In genomic region chr19:47532449-47532848, GRCm38 (mm10) we compare ENCODE assay signal across 18 mouse cellular contexts. TPM values are rescaled to one million over a fixed set of nuclear protein-coding genes. Genes with fewer than 3 reads are reported as not detected.
A peak's percentile ranks its signal among the peaks of the same experiment; 100 is the strongest.
DNase-seq lines count a peak whose midpoint lies in the region; ATAC-seq and TF ChIP-seq lines count a peak whose summit lies in the region.
"Had no signal": no experiment of that assay in that cellular context is flagged by ENCODE, and none has a peak within 500 bp of the region (broad histone marks: within the 10 kb centered on the region; RNA-seq: fewer than 3 reads in every experiment).

No protein-coding gene starts in this region.

- no peak for DNase-seq in testis, postnatal 10 days (ENCODE audit: low spot score)
- DNase-seq in MEL (ENCODE audit: low read depth, low spot score): peak; percentile 61
- no peak for DNase-seq in stomach, postnatal 0 days (ENCODE audit: low spot score)
- no peak for DNase-seq in neural tube, embryonic 10.5 days (ENCODE audit: extremely low spot score, low spot score)
- DNase-seq in frontal cortex, postnatal 10 days (ENCODE audit: low spot score in 2 of 2): no peak
- DNase-seq: adrenal gland, postnatal 36 days; cerebellum, adult 9-11 months; gastrocnemius, postnatal 36 days; heart, postnatal 10 days; kidney, adult 11 months; right cerebral cortex, postnatal 25 days had no signal

- no peak overlapping the region for H3K4me2 ChIP-seq in intestine, postnatal 0 days (replicated peaks; ENCODE audit: low read depth)
- H3K4me2 ChIP-seq in intestine, embryonic 15.5 days (replicated peaks): no peak overlapping the region
- H3K4me2 ChIP-seq in stomach, postnatal 0 days (replicated peaks; ENCODE audit: low read depth): no peak overlapping the region
- H3K4me2 ChIP-seq: embryonic facial prominence, embryonic 12.5 days; forebrain, embryonic 12.5 days; midbrain, embryonic 12.5 days; neural tube, embryonic 15.5 days had no signal

- no peak for ATAC-seq in intestine, postnatal 0 days
- no peak for ATAC-seq in intestine, embryonic 15.5 days
- ATAC-seq in stomach, postnatal 0 days (ENCODE audit: low FRiP score, low TSS enrichment): no peak

- no peaks in the 10 kb centered on the region for H3K9me3 ChIP-seq in intestine, postnatal 0 days (ENCODE audit: control insufficient read depth)
- no peaks in the 10 kb centered on the region for H3K9me3 ChIP-seq in intestine, embryonic 15.5 days
- no peaks in the 10 kb centered on the region for H3K9me3 ChIP-seq in MEL (replicated peaks; ENCODE audit: insufficient read depth, low read length)
- H3K9me3 ChIP-seq in stomach, postnatal 0 days (ENCODE audit: control insufficient read depth, low read length): no peaks in the 10 kb centered on the region
- H3K9me3 ChIP-seq: forebrain, embryonic 12.5 days; neural tube, embryonic 15.5 days had no signal

- peak; percentile 51 for TF ChIP-seq CTCF in intestine, postnatal 0 days (IDR thresholded peaks at IDR 0.05; ENCODE audit: low read depth)
- TF ChIP-seq CTCF in testis, adult 2 months (IDR thresholded peaks at IDR 0.05; ENCODE audit: control insufficient read depth, insufficient read depth, insufficient replicate concordance, low read depth, low read length): peak; percentile 73; the same call in 1 of the 2 replicates
- TF ChIP-seq CTCF in MEL (IDR thresholded peaks at IDR 0.05 in 2 of 3, conservative IDR thresholded peaks at IDR 0.05 in 1 of 3; ENCODE audit: control insufficient read depth in 1 of 3, insufficient read depth in 1 of 3, low read depth in 2 of 3, low read length in 3 of 3, poor library complexity in 1 of 3, severe bottlenecking in 1 of 3): peak; percentile 61 to 81 (median 71)
- TF ChIP-seq CTCF in stomach, postnatal 0 days (IDR thresholded peaks at IDR 0.05; ENCODE audit: low read depth): peak; percentile 58

- WGBS in intestine, postnatal 0 days: 91% methylated on average over 3 of the region's 3 CpGs
- WGBS in intestine, embryonic 15.5 days: 83% methylated on average over 3 of the region's 3 CpGs
- WGBS in stomach, postnatal 0 days: 78% methylated on average over 3 of the region's 3 CpGs

- no peak for TF ChIP-seq EP300 in MEL (IDR thresholded peaks at IDR 0.05; ENCODE audit: low read depth in 1 of 2, low read length in 2 of 2)
- no peak for TF ChIP-seq EP300 in stomach, postnatal 0 days (optimal IDR thresholded peaks at IDR 0.05)

- H3K27me3 ChIP-seq in intestine, postnatal 0 days (replicated peaks; ENCODE audit: control insufficient read depth, insufficient read depth, low read length): no peaks in the 10 kb centered on the region
- H3K27me3 ChIP-seq in intestine, embryonic 15.5 days (replicated peaks): no peaks in the 10 kb centered on the region
- no peaks in the 10 kb centered on the region for H3K27me3 ChIP-seq in testis, adult 2 months (ENCODE audit: control insufficient read depth, insufficient read depth, low read length)
- H3K27me3 ChIP-seq in MEL (ENCODE audit: control insufficient read depth in 1 of 2, insufficient read depth in 2 of 2, low read length in 2 of 2): no peaks in the 10 kb centered on the region
- H3K27me3 ChIP-seq in stomach, postnatal 0 days (ENCODE audit: control insufficient read depth, insufficient read depth, low read length): no peaks in the 10 kb centered on the region
- H3K27me3 ChIP-seq: embryonic facial prominence, embryonic 12.5 days; forebrain, embryonic 12.5 days; midbrain, embryonic 12.5 days; neural tube, embryonic 15.5 days had no signal

- TF ChIP-seq RAD21 in MEL (IDR thresholded peaks at IDR 0.05; ENCODE audit: low read depth, low read length): peak; percentile 27

- H3K27ac ChIP-seq in intestine, postnatal 0 days (ENCODE audit: low read depth, low read length): no peak overlapping the region
- no peak overlapping the region for H3K27ac ChIP-seq in intestine, embryonic 15.5 days
- H3K27ac ChIP-seq in testis, adult 2 months (ENCODE audit: control insufficient read depth, insufficient read depth, low read depth, low read length): no peak overlapping the region
- no peak overlapping the region for H3K27ac ChIP-seq in MEL (ENCODE audit: control insufficient read depth, low read depth, low read length)
- H3K27ac ChIP-seq in stomach, postnatal 0 days (replicated peaks): no peak overlapping the region
- H3K27ac ChIP-seq: embryonic facial prominence, embryonic 12.5 days; forebrain, embryonic 12.5 days; midbrain, embryonic 12.5 days; neural tube, embryonic 15.5 days had no signal

- no peak for TF ChIP-seq POLR2A in testis, adult 2 months (IDR thresholded peaks at IDR 0.05; ENCODE audit: control insufficient read depth, low read depth, low read length)
- no peak for TF ChIP-seq POLR2A in MEL (IDR thresholded peaks at IDR 0.05; ENCODE audit: control insufficient read depth in 1 of 2, insufficient read depth in 1 of 2, low read depth in 1 of 2, low read length in 2 of 2, poor library complexity in 1 of 2)

- H3K9ac ChIP-seq in intestine, postnatal 0 days (ENCODE audit: low read depth, low read length): no peak overlapping the region
- H3K9ac ChIP-seq in intestine, embryonic 15.5 days: no peak overlapping the region
- no peak overlapping the region for H3K9ac ChIP-seq in MEL (ENCODE audit: control insufficient read depth, low read depth, low read length, poor library complexity, severe bottlenecking)
- H3K9ac ChIP-seq in stomach, postnatal 0 days (ENCODE audit: low read length): no peak overlapping the region
- H3K9ac ChIP-seq: embryonic facial prominence, embryonic 12.5 days; forebrain, embryonic 12.5 days; midbrain, embryonic 12.5 days; neural tube, embryonic 15.5 days had no signal

- H3K79me2 ChIP-seq in MEL (ENCODE audit: control insufficient read depth, insufficient read depth, low read length, poor library complexity): no peaks in the 10 kb centered on the region

- peaks cover 6% of the 10 kb centered on the region; the same call in 1 of the 2 replicates for H3K36me3 ChIP-seq in intestine, postnatal 0 days (ENCODE audit: control insufficient read depth, insufficient read depth)
- H3K36me3 ChIP-seq in intestine, embryonic 15.5 days: no peaks in the 10 kb centered on the region
- no peaks in the 10 kb centered on the region for H3K36me3 ChIP-seq in testis, adult 2 months (ENCODE audit: control insufficient read depth, insufficient read depth, low read length)
- H3K36me3 ChIP-seq in MEL (ENCODE audit: control insufficient read depth in 1 of 2, insufficient read depth in 2 of 2, low read length in 2 of 2): peaks cover 0 to 8% of the 10 kb centered on the region in 2 experiments; a peak in 2 of 4 replicates
- no peaks in the 10 kb centered on the region for H3K36me3 ChIP-seq in stomach, postnatal 0 days (ENCODE audit: control insufficient read depth, insufficient read depth, low read length)
- H3K36me3 ChIP-seq: neural tube, embryonic 15.5 days had no signal

- peaks cover 6% of the 10 kb centered on the region for H3K4me1 ChIP-seq in intestine, postnatal 0 days (replicated peaks; ENCODE audit: control insufficient read depth, insufficient read depth, low read length)
- H3K4me1 ChIP-seq in intestine, embryonic 15.5 days (replicated peaks): peaks cover 11% of the 10 kb centered on the region
- peaks cover 5% of the 10 kb centered on the region for H3K4me1 ChIP-seq in testis, adult 2 months (ENCODE audit: control insufficient read depth, insufficient read depth, low read length)
- H3K4me1 ChIP-seq in MEL (ENCODE audit: control insufficient read depth in 1 of 2, insufficient read depth in 2 of 2, low read length in 2 of 2): peaks cover 4 to 23% of the 10 kb centered on the region in 2 experiments
- peaks cover 6% of the 10 kb centered on the region; the same call in 1 of the 2 replicates for H3K4me1 ChIP-seq in stomach, postnatal 0 days (replicated peaks; ENCODE audit: control insufficient read depth, insufficient read depth)

- H3K4me3 ChIP-seq in intestine, postnatal 0 days (ENCODE audit: low read depth, low read length): no peak overlapping the region
- H3K4me3 ChIP-seq in intestine, embryonic 15.5 days (replicated peaks): no peak overlapping the region
- H3K4me3 ChIP-seq in testis, adult 2 months (ENCODE audit: control insufficient read depth, low read depth, low read length): no peak overlapping the region
- H3K4me3 ChIP-seq in MEL (ENCODE audit: control insufficient read depth in 1 of 2, insufficient read depth in 1 of 2, low read depth in 2 of 2, low read length in 2 of 2): no peak overlapping the region
- H3K4me3 ChIP-seq in stomach, postnatal 0 days (ENCODE audit: low read depth, low read length): no peak overlapping the region
- H3K4me3 ChIP-seq: embryonic facial prominence, embryonic 12.5 days; forebrain, embryonic 12.5 days; midbrain, embryonic 12.5 days; neural tube, embryonic 15.5 days had no signal

TF ChIP-seq in MEL, 35 proteins besides CTCF, POLR2A, EP300 and RAD21 (continues in another document):
- TF ChIP-seq GATA1 (IDR thresholded peaks at IDR 0.05; ENCODE audit: low read depth, low read length): no peak
- no peak for TF ChIP-seq MEF2A (IDR thresholded peaks at IDR 0.05; ENCODE audit: extremely low read depth, insufficient replicate concordance, low read depth, low read length, poor library complexity, severe bottlenecking)
- no peak for TF ChIP-seq ETS1 (IDR thresholded peaks at IDR 0.05; ENCODE audit: low read depth, low read length)
- TF ChIP-seq TBP (IDR thresholded peaks at IDR 0.05; ENCODE audit: low read depth, low read length): no peak
- no peak for TF ChIP-seq NELFE (IDR thresholded peaks at IDR 0.05; ENCODE audit: low read depth, low read length)
- no peak for TF ChIP-seq SIN3A (IDR thresholded peaks at IDR 0.05; ENCODE audit: low read length)
- no peak for TF ChIP-seq ELF1 (IDR thresholded peaks at IDR 0.05; ENCODE audit: low read depth, low read length)

RNA-seq across cellular contexts. Expression of gene Stn1, which starts 4.9 kb away (rescaled TPM):
- 11.4 and 14.9 TPM in 2 replicates for polyA plus RNA-seq in intestine, postnatal 0 days (2015; fragmentation: Nextera tagmentation; extraction: Ambion mirVana)
- 43.8 and 44.8 TPM in 2 replicates for polyA plus RNA-seq in intestine, embryonic 15.5 days (2015; fragmentation: Nextera tagmentation; extraction: Ambion mirVana)
- 19.6 and 27.2 TPM in 2 replicates for polyA plus RNA-seq in testis, adult 2 months (2012; rRNA removed)
- total RNA-seq in MEL (2012; rRNA removed): 9.7 and 10.2 TPM in 2 replicates
- 10 to 100 TPM in 1 of 2 experiments, not detected in 1; 13.6 TPM for polyA plus RNA-seq in MEL (2012; ENCODE audit: insufficient read depth in 1 of 2, insufficient read length in 2 of 2, low read depth in 1 of 2, low replicate concordance in 2 of 2, missing spikeins in 1 of 2)
- 25.9 and 28.5 TPM in 2 replicates for polyA plus RNA-seq in stomach, postnatal 0 days (2015; fragmentation: Nextera tagmentation; extraction: Ambion mirVana)

RNA-seq across cellular contexts. Expression of gene Slk, which starts 47.0 kb away (rescaled TPM):
- 8.8 and 10.0 TPM in 2 replicates for polyA plus RNA-seq in intestine, postnatal 0 days (2015; fragmentation: Nextera tagmentation; extraction: Ambion mirVana)
- 13.0 and 13.6 TPM in 2 replicates for polyA plus RNA-seq in intestine, embryonic 15.5 days (2015; fragmentation: Nextera tagmentation; extraction: Ambion mirVana)
- polyA plus RNA-seq in testis, adult 2 months (2012; rRNA removed): 5.1 and 6.1 TPM in 2 replicates
- 58.2 and 65.0 TPM in 2 replicates for total RNA-seq in MEL (2012; rRNA removed)
- 100 to 1,000 TPM in 1 of 2 experiments, 10 to 100 TPM in 1; 88.2 to 103 TPM for polyA plus RNA-seq in MEL (2012; ENCODE audit: insufficient read depth in 1 of 2, insufficient read length in 2 of 2, low read depth in 1 of 2, low replicate concordance in 2 of 2, missing spikeins in 1 of 2)
- polyA plus RNA-seq in stomach, postnatal 0 days (2015; fragmentation: Nextera tagmentation; extraction: Ambion mirVana): 12.3 and 14.3 TPM in 2 replicates
